In genomic region chr2:130167861-130168260, GRCm38 (mm10) we compare ENCODE assay signal across 11 mouse cellular contexts. TPM values are rescaled to one million over a fixed set of nuclear protein-coding genes. Genes with fewer than 3 reads are reported as not detected.
DNase-seq lines count a peak whose midpoint lies in the region; ATAC-seq lines count a peak whose summit lies in the region.
"Had no signal": no experiment of that assay in that cellular context is flagged by ENCODE, and none has a peak within 500 bp of the region (broad histone marks: within the 10 kb centered on the region; RNA-seq: fewer than 3 reads in every experiment).

No protein-coding gene starts in this region.

- H3K4me1 ChIP-seq in embryonic facial prominence, embryonic 14.5 days (ENCODE audit: control insufficient read depth, insufficient read depth, low read length): no peaks in the 10 kb centered on the region
- H3K4me1 ChIP-seq: embryonic facial prominence, embryonic 13.5 days had no signal

- intact Hi-C loops in heart, postnatal 10 days (cut with DNase I): loop anchor here (1.0 to 2.0 kb wide), 3 partner anchors 100 to 287 kb away; no protein-coding TSS in a partner anchor
- intact Hi-C loops in heart, postnatal 25 days (cut with DNase I): loop anchor here (2.0 to 5.0 kb wide), 3 partner anchors 99 to 286 kb away; no protein-coding TSS in a partner anchor

- no peak for ATAC-seq in embryonic facial prominence, embryonic 14.5 days (ENCODE audit: low read depth)
- no peak for ATAC-seq in erythroblast, adult 5-6 weeks (replicated peaks; ENCODE audit: low FRiP score, poor library complexity, severe bottlenecking)

- 49% methylated on average over 3 of the region's 3 CpGs for WGBS in embryonic facial prominence, embryonic 14.5 days

- H3K9ac ChIP-seq in embryonic facial prominence, embryonic 14.5 days (ENCODE audit: low read depth, low read length): no peak overlapping the region
- H3K9ac ChIP-seq: embryonic facial prominence, embryonic 13.5 days; liver, embryonic 13.5 days had no signal

- H3K4me2 ChIP-seq in embryonic facial prominence, embryonic 14.5 days (ENCODE audit: low read depth, low read length): no peak overlapping the region
- H3K4me2 ChIP-seq: embryonic facial prominence, embryonic 13.5 days; liver, embryonic 13.5 days had no signal

- H3K27ac ChIP-seq in embryonic facial prominence, embryonic 14.5 days (replicated peaks; ENCODE audit: low read depth, low read length): no peak overlapping the region
- H3K27ac ChIP-seq: embryonic facial prominence, embryonic 13.5 days; liver, embryonic 13.5 days had no signal

- H3K9me3 ChIP-seq in embryonic facial prominence, embryonic 14.5 days (ENCODE audit: control insufficient read depth, low read length): no peaks in the 10 kb centered on the region
- H3K9me3 ChIP-seq: embryonic facial prominence, embryonic 13.5 days; liver, embryonic 13.5 days had no signal

- DNase-seq in heart, postnatal 10 days: peak; percentile 58 to 76
- DNase-seq in heart, postnatal 25 days (ENCODE audit: low spot score): no peak
- peak; percentile 29 for DNase-seq in CD4-positive helper T cell, adult 2 months (ENCODE audit: low read depth, low spot score)
- DNase-seq in adrenal gland, postnatal 10 days: peak; percentile 72
- peak; percentile 81 for DNase-seq in embryonic facial prominence, embryonic 14.5 days (ENCODE audit: low spot score)
- DNase-seq in layer of hippocampus, postnatal 25 days (ENCODE audit: extremely low spot score in 1 of 2, low spot score in 1 of 2): peak; percentile 24 to 72
- DNase-seq in naive thymus-derived CD4-positive, alpha-beta T cell, adult 2 months (ENCODE audit: low read depth): peak; percentile 43
- DNase-seq: liver, embryonic 13.5 days had no signal

- H3K36me3 ChIP-seq in embryonic facial prominence, embryonic 14.5 days (ENCODE audit: control insufficient read depth, insufficient read depth, low read length): peaks cover 61% of the 10 kb centered on the region

- no peak overlapping the region for H3K4me3 ChIP-seq in embryonic facial prominence, embryonic 14.5 days (ENCODE audit: low read depth, low read length)
- H3K4me3 ChIP-seq: embryonic facial prominence, embryonic 13.5 days; liver, embryonic 13.5 days had no signal

- no peaks in the 10 kb centered on the region for H3K27me3 ChIP-seq in embryonic facial prominence, embryonic 14.5 days (replicated peaks; ENCODE audit: control insufficient read depth, insufficient read depth, low read length)
- H3K27me3 ChIP-seq: embryonic facial prominence, embryonic 13.5 days; liver, embryonic 13.5 days had no signal

RNA-seq across cellular contexts. Expression of gene Snrpb, which starts 11.3 kb away (rescaled TPM):
- 100 to 1,000 TPM; 192 to 194 TPM for total RNA-seq in heart, postnatal 10 days (2021)
- 100 to 1,000 TPM; 145 to 146 TPM for total RNA-seq in heart, postnatal 25 days (2021)
- total RNA-seq in adrenal gland, postnatal 10 days (2021): 100 to 1,000 TPM; 194 to 204 TPM
- polyA plus RNA-seq in embryonic facial prominence, embryonic 14.5 days (2014; fragmentation: Nextera tagmentation; extraction: Ambion mirVana): 472 and 523 TPM in 2 replicates
- total RNA-seq in layer of hippocampus, postnatal 25 days (2021): 100 to 1,000 TPM; 101 to 123 TPM
- total RNA-seq in erythroblast, adult 5-6 weeks (2015; ENCODE audit: low replicate concordance): 52.0 and 67.6 TPM in 2 replicates
- 39.7 and 46.3 TPM in 2 replicates for total RNA-seq in erythroblast, adult 5-6 weeks (2017; ENCODE audit: low replicate concordance)

RNA-seq across cellular contexts. Expression of gene Tmc2, which starts 27.1 kb away (rescaled TPM):
- not detected for total RNA-seq in heart, postnatal 10 days (2021)
- not detected for total RNA-seq in heart, postnatal 25 days (2021)
- not detected for total RNA-seq in adrenal gland, postnatal 10 days (2021)
- polyA plus RNA-seq in embryonic facial prominence, embryonic 14.5 days (2014; fragmentation: Nextera tagmentation; extraction: Ambion mirVana): not detected in 2 replicates
- total RNA-seq in layer of hippocampus, postnatal 25 days (2021): under 1 TPM in 1 of 2 experiments, not detected in 1; 0.12 TPM
- not detected in 2 replicates for total RNA-seq in erythroblast, adult 5-6 weeks (2015; ENCODE audit: low replicate concordance)
- total RNA-seq in erythroblast, adult 5-6 weeks (2017; ENCODE audit: low replicate concordance): not detected in 2 replicates
- polyA plus RNA-seq: embryonic facial prominence, embryonic 13.5 days; liver, embryonic 13.5 days; stomach, embryonic 16.5 days had no signal

RNA-seq across cellular contexts. Expression of gene Tgm6, which starts 55.6 kb away (rescaled TPM):
- total RNA-seq in heart, postnatal 10 days (2021): not detected
- not detected for total RNA-seq in heart, postnatal 25 days (2021)
- total RNA-seq in adrenal gland, postnatal 10 days (2021): not detected
- polyA plus RNA-seq in embryonic facial prominence, embryonic 14.5 days (2014; fragmentation: Nextera tagmentation; extraction: Ambion mirVana): 0.07 TPM in 1 of 2 replicates, not detected in the other
- under 1 TPM; 0.16 to 0.17 TPM for total RNA-seq in layer of hippocampus, postnatal 25 days (2021)
- not detected in 2 replicates for total RNA-seq in erythroblast, adult 5-6 weeks (2015; ENCODE audit: low replicate concordance)
- total RNA-seq in erythroblast, adult 5-6 weeks (2017; ENCODE audit: low replicate concordance): not detected in 2 replicates
- polyA plus RNA-seq: liver, embryonic 13.5 days; stomach, embryonic 16.5 days had no signal
